ENCODE assay signal across 27 mouse cellular contexts in the genomic region with DNA sequence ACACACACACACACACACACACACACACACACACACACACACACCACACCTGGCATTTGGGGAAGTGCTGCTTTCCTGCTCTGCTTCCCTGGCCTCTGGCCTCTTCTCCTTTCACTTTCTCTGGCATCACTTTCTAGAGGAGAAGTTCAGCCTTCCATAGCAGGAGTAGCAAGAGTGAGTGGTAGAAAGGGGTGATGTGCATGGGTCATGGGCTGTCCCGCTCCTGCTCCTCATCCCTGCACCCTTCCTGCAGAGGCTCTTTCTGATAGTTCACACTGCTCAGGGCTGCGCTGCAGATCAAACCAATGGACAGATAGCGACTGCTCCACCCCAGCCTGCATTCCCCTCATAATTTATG. TPM values are rescaled to one million over a fixed set of nuclear protein-coding genes. Genes with fewer than 3 reads are reported as not detected.
DNase-seq lines count a peak whose midpoint lies in the region; ATAC-seq and TF ChIP-seq lines count a peak whose summit lies in the region.
"Had no signal": no experiment of that assay in that cellular context is flagged by ENCODE, and none has a peak within 500 bp of the region (broad histone marks: within the 10 kb centered on the region; RNA-seq: fewer than 3 reads in every experiment).

No protein-coding gene starts in this region.

- H3K27ac ChIP-seq in liver, postnatal 0 days (ENCODE audit: low read depth): no peak overlapping the region; the same call in 1 of the 2 replicates
- peak overlapping the region; percentile 53; the same call in 1 of the 2 replicates for H3K27ac ChIP-seq in small intestine, adult 2 months (ENCODE audit: insufficient read depth, low read depth, low read length)
- H3K27ac ChIP-seq: embryonic facial prominence, embryonic 15.5 days; forebrain, embryonic 15.5 days; layer of hippocampus, adult 2 months; limb, embryonic 12.5 days; liver, embryonic 12.5 days; neural tube, embryonic 15.5 days had no signal

- ATAC-seq in liver, postnatal 0 days: 0 out of 2 replicates have a peak, but pooled peaks have one; percentile 29
- ATAC-seq in megakaryocyte, adult 5-6 weeks (ENCODE audit: poor library complexity, severe bottlenecking): peak; percentile 71
- ATAC-seq: forebrain, embryonic 15.5 days; liver, embryonic 12.5 days; Patski had no signal

- DNase-seq in liver, postnatal 0 days: no peak
- DNase-seq in liver (no peak), adipocyte (ENCODE audit: low spot score) (peak; percentile 31)
- DNase-seq in right cerebral cortex, adult 2 months (ENCODE audit: low spot score in 2 of 2): no peak
- no peak for DNase-seq in kidney, postnatal 36 days
- DNase-seq in right cerebral cortex, postnatal 4 days: no peak
- DNase-seq: adrenal gland, adult 2 months; cerebellum, adult 8-10 months; cerebellum, postnatal 36 days; gastrocnemius, postnatal 14 days; heart, postnatal 10 days; kidney, adult 8-10 months; kidney, postnatal 14 days; layer of hippocampus, postnatal 36 days; lung, adult 2 months; lung, postnatal 14 days; right cerebral cortex, postnatal 14 days had no signal

- no peak for TF ChIP-seq EP300 in liver, postnatal 0 days (IDR thresholded peaks at IDR 0.05; ENCODE audit: low read depth)

- peaks cover 18% of the 10 kb centered on the region for H3K4me1 ChIP-seq in liver, postnatal 0 days (ENCODE audit: insufficient read depth)
- H3K4me1 ChIP-seq in small intestine, adult 2 months (ENCODE audit: control insufficient read depth, insufficient read depth, insufficient read length, low read length): peaks cover 31% of the 10 kb centered on the region
- H3K4me1 ChIP-seq: embryonic facial prominence, embryonic 15.5 days; forebrain, embryonic 15.5 days; limb, embryonic 12.5 days; neural tube, embryonic 15.5 days had no signal

- no peak for TF ChIP-seq POLR2A in small intestine, adult 2 months (IDR thresholded peaks at IDR 0.05; ENCODE audit: low read depth, low read length)

- peak overlapping the region; percentile 35; the same call in 1 of the 2 replicates for H3K4me2 ChIP-seq in liver, postnatal 0 days (ENCODE audit: low read depth, low read length)
- H3K4me2 ChIP-seq: embryonic facial prominence, embryonic 15.5 days; forebrain, embryonic 15.5 days; heart, embryonic 12.5 days; limb, embryonic 12.5 days; liver, embryonic 12.5 days; neural tube, embryonic 15.5 days had no signal

- no peaks in the 10 kb centered on the region for H3K36me3 ChIP-seq in liver, postnatal 0 days (replicated peaks; ENCODE audit: insufficient read depth, low read length)
- no peaks in the 10 kb centered on the region for H3K36me3 ChIP-seq in small intestine, adult 2 months (ENCODE audit: control insufficient read depth, insufficient read depth, low read length)
- H3K36me3 ChIP-seq: embryonic facial prominence, embryonic 15.5 days; forebrain, embryonic 15.5 days; heart, embryonic 12.5 days; limb, embryonic 12.5 days; liver, embryonic 12.5 days; neural tube, embryonic 15.5 days had no signal

- no peaks in the 10 kb centered on the region for H3K27me3 ChIP-seq in liver, postnatal 0 days (ENCODE audit: insufficient read depth, low read length)
- no peaks in the 10 kb centered on the region for H3K27me3 ChIP-seq in small intestine, adult 2 months (ENCODE audit: control insufficient read depth, insufficient read depth, low read length)
- H3K27me3 ChIP-seq: embryonic facial prominence, embryonic 15.5 days; forebrain, embryonic 15.5 days; heart, embryonic 12.5 days; limb, embryonic 12.5 days; liver, embryonic 12.5 days; neural tube, embryonic 15.5 days; Patski had no signal

- whole genome bisulfite sequencing in liver, postnatal 0 days (ENCODE audit: insufficient replicate concordance): 53% methylated on average over 3 of the region's 3 CpGs
- WGBS in small intestine, adult 2 months: 50% methylated on average over 3 of the region's 3 CpGs

- H3K9ac ChIP-seq in liver, postnatal 0 days (replicated peaks): no peak overlapping the region
- H3K9ac ChIP-seq: embryonic facial prominence, embryonic 15.5 days; forebrain, embryonic 15.5 days; heart, embryonic 12.5 days; limb, embryonic 12.5 days; liver, embryonic 12.5 days; neural tube, embryonic 15.5 days had no signal

- no peak for TF ChIP-seq CTCF in liver, postnatal 0 days (IDR thresholded peaks at IDR 0.05; ENCODE audit: low read depth)
- TF ChIP-seq CTCF in small intestine, adult 2 months (IDR thresholded peaks at IDR 0.05; ENCODE audit: extremely low read depth, insufficient read length, insufficient replicate concordance, low read depth, low read length): no peak

- no peaks in the 10 kb centered on the region for H3K9me3 ChIP-seq in liver, postnatal 0 days (ENCODE audit: low read length)
- H3K9me3 ChIP-seq: embryonic facial prominence, embryonic 15.5 days; forebrain, embryonic 15.5 days; liver, embryonic 12.5 days; neural tube, embryonic 15.5 days had no signal

- no peak overlapping the region for H3K4me3 ChIP-seq in liver, postnatal 0 days (ENCODE audit: low read depth, low read length)
- H3K4me3 ChIP-seq in small intestine, adult 2 months (ENCODE audit: low read depth, low read length): no peak overlapping the region
- H3K4me3 ChIP-seq: embryonic facial prominence, embryonic 15.5 days; forebrain, embryonic 15.5 days; heart, embryonic 12.5 days; layer of hippocampus, adult 2 months; limb, embryonic 12.5 days; liver, embryonic 12.5 days; neural tube, embryonic 15.5 days had no signal

RNA-seq across cellular contexts. Expression of a gene that starts 9.1 kb away (rescaled TPM):
- 5.0 and 6.7 TPM in 2 replicates for polyA plus RNA-seq in liver, postnatal 0 days (2015; fragmentation: Nextera tagmentation; extraction: Ambion mirVana)
- total RNA-seq in megakaryocyte, adult 5-6 weeks (2015): 44.0 and 44.2 TPM in 2 replicates
- 23.2 and 36.3 TPM in 2 replicates for total RNA-seq in megakaryocyte, adult 5-6 weeks (2017)
- 11.3 and 28.6 TPM in 2 replicates for polyA plus RNA-seq in small intestine, adult 2 months (2012; rRNA removed)
